Mouse (Mus musculus) right cerebral cortex, postnatal 36 days (tissue): ENCODE measurements at regions not wholly inside any gene's neighbourhood (a gene's known extent, or its start where the extent isn't known, plus 50 kb on each side); places are given as distances from the start of the nearest gene placed in this dataset.

Experiments used
- DNase-seq, 2 experiments: peaks; one replicate each; pipeline ENCODE4 v3.0.0; 2022; ENCODE audit warnings: low spot score in 2 of 2, mixed read lengths in 1 of 2

DNA sequence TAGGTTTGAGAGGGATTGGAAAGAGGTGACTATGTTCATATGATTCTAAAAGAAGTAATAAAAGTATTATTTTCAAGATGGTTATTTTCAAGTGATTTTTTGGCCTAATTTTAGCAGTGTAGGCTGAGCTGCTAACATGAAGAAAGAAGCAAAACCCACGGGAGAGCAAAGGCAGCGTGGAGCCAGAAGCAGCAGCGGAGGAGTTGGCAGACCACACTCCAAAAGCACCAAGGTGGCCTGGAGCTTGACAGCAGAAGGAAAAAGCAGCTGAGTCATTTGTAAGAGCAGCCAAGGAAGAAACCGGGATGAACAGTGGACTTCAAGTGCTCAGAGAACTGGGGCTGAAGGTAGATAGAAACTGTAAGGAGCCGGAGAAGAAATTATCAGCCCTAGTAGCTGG lies 55.9 kb downstream of the Hdgfl1 start:
- peak; percentile 37 to 60 for DNase-seq

DNA sequence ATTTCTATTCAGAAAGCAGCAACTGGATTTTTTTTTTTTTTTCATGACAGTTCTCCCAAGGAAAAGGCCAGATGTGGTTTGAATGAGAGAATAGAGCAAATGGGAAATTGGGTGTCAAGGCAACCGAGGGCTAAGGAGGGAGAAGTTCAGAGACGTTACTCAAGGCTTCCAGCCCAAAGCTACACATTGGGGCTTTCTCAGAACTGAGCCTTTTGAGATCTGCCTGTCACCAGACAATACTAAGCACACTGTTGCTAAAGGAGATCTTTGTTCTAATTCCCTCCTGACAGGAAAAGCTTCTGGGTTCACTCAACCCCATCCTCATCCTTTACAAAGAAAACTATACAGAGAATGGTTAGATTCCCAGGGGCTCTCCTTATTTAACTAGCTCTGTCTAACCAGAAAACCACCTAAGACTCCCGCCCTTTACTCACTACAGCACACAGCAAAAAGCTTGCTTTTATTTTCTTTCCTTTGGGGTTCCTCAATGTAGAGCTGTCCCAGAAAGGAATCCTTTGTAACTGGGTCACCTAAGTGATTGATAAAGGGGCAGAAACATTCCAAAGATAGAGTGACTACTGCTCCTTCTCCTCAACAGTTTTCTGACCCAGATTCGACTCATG lies 70.8 kb downstream of the Hdgfl1 start:
- DNase-seq = no peak

DNA sequence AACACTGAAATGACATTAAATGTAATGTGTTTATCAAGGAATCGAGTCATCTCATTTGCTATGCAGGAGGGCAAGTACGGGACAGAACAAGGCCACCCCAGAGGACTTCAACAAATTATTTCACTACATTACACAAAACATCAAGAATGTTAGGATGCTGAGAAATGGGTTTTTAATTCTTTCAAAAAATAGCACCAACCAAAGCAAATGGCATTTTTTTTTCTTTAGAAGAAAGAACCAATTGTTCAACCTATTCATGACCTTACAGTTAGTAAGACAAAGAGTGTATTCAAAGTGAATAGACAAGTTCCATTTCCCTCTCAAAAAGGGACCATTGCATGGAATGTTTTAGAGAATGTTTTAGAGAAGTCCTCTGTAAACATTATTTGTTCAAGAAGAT lies 110.5 kb downstream of the Hdgfl1 start:
- no peak for DNase-seq

DNA sequence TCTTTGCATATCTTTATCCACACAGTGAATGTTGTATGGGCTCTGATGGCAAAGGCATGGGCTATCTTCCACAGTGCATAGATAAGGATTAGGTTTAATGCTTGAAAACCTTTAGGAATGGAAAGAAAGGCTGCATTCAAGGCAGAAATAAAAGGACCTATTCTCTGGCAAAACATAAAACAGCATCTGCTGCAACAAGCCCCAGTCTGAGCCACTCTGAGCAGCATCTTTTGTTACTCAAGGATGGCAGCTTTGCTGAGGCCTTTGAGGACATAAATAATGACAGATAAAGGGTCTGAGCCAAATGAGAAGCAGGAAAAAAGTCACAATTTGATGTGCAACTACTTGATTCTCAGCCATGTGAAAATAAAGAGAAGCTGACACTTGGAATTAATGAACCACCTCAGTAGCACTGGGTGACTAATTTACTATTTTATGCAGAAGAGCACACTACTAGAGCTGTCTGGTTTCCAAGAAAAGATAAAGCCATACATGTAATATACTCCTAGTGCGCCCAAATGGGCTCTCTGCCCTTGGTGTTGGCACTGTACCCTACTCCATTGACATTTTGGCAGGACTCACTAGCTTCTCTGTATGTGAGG lies 112.9 kb downstream of the Hdgfl1 start:
- DNase-seq = no peak
